8 mouse cellular contexts compared by ENCODE assay signal in genomic region chr8:109279129-109279528, GRCm38 (mm10).
DNase-seq lines count a peak whose midpoint lies in the region; TF ChIP-seq lines count a peak whose summit lies in the region.

No protein-coding gene starts in this region.

- TF ChIP-seq CTCF in lung, adult 2 months (IDR thresholded peaks at IDR 0.05; ENCODE audit: insufficient read depth, low read length), result peak; percentile 37

- TF ChIP-seq POLR2A in lung, adult 2 months (IDR thresholded peaks at IDR 0.05; ENCODE audit: borderline replicate concordance, extremely low read depth, low read depth, low read length), result no peak

- 16% methylated on average over 5 of the region's 5 CpGs for WGBS in lung, adult 2 months

- H3K4me3 ChIP-seq in lung, adult 2 months (replicated peaks; ENCODE audit: extremely low read depth, low read depth, low read length), result no peak overlapping the region

- peak; percentile 2 for DNase-seq in cerebellum, adult 8-10 months
- DNase-seq in cerebellum, adult 9-11 months, result no peak
- DNase-seq in layer of hippocampus, adult 11-12 months (ENCODE audit: low spot score), result peak; percentile 32
- DNase-seq in layer of hippocampus, adult 9-11 months, result no peak
- DNase-seq in WW6 (ENCODE audit: low read depth, low spot score), result peak; percentile 29
- DNase-seq in fibroblast of lung, adult 2 months (ENCODE audit: low read depth), result peak; percentile 26
- peak; percentile 23 for DNase-seq in lung, adult 2 months
- peak; percentile 12 for DNase-seq in thymus, postnatal 25 days

- no peaks in the 10 kb centered on the region for H3K4me1 ChIP-seq in lung, adult 2 months (ENCODE audit: control insufficient read depth, insufficient read depth, low read length)

Comparison
In these comparisons a context has a peak if more than half of its experiments do, and no peak if none do; other contexts are left out.
1. DNase-seq: peak in cerebellum, adult 8-10 months (single experiment), layer of hippocampus, adult 11-12 months (single experiment), WW6 (single experiment), fibroblast of lung, adult 2 months (single experiment), lung, adult 2 months (single experiment) and thymus, postnatal 25 days (single experiment); none in cerebellum, adult 9-11 months (single experiment) and layer of hippocampus, adult 9-11 months (single experiment).